Mouse (Mus musculus) mouse trophoblast stem cell (cell line): ENCODE data around the gene Msh4.

Experiments used
- in situ Hi-C, 2 experiments: fragments of 300-500 bp; cut with MseI, MboI; formaldehyde crosslinking; loops; 2 replicates in 1 of 2; 3 replicates in 1 of 2; pipeline ENCODE4 v1.15.1; 2025

Msh4 gene

GRCm38 (mm10) chr3:153808406-153808805 is 97.5 kb downstream of the Msh4 start:
- in situ Hi-C loops = no loop called here

- in situ Hi-C loops = no loop called here
These were observed 98.3 kb downstream of the Msh4 start for GRCm38 (mm10) chr3:153807444-153808149.
